Mouse (Mus musculus): ENCODE measurements around the gene Ints7. TPM values are rescaled to one million over a fixed set of nuclear protein-coding genes. Genes with fewer than 3 reads are reported as not detected.

The Ints7 gene
- polyA plus RNA-seq (2016; fragmentation: Nextera tagmentation; extraction: Ambion mirVana), result 64.4 and 68.4 TPM in 2 replicates

GRCm38 (mm10) chr1:191575458-191576247, at the start of gene Ints7, which contains the start of gene Dtl:
Ints7 (plus strand) TSS chr1:191575636.
Dtl (minus strand) TSS chr1:191575544.
- peak within 1 kb of the TSS; percentile 78 for H3K4me2 ChIP-seq (replicated peaks)
- H3K4me3 ChIP-seq, result peak within 1 kb of the TSS; percentile 89
- peak; percentile 99 for ATAC-seq (ENCODE audit: low FRiP score)
- H3K27ac ChIP-seq, result peak within 1 kb of the TSS; percentile 93
- under 1% methylated on average over 70 of the region's 70 CpGs for WGBS
- H3K36me3 ChIP-seq, result peaks cover 6% of the 10 kb centered on the region; the same call in 1 of the 2 replicates
- H3K27me3 ChIP-seq, result no peaks in the 10 kb centered on the region
- H3K9ac ChIP-seq, result peak within 1 kb of the TSS; percentile 74
- H3K9me3 ChIP-seq (replicated peaks), result 0 out of 2 replicates have a peak, but pooled peaks cover 6% of the 10 kb centered on the region
- peaks cover 32% of the 10 kb centered on the region for H3K4me1 ChIP-seq

DNA sequence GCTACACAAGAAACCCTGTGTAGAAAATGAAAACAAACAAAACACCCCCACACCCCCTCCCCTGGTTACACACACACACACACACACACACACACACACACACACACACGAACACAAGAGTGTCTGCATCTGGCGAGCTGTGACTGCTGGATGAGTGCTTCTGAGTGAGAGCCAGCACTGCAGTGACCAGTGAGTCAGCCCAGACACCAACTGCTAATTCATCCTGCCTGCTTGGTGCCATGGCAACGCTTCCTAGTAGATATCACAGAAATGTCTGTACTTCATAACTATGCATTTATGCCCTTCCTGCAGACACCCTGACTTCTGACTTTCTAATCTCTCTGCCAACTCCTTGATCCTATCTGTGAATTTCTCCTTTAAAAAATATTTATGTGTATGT, 48.3 kb upstream of the Ints7 start:
- Histone ChIP-seq H3K36me3 (no peaks in the 10 kb centered on the region), H3K9me3 (replicated peaks) (no peaks in the 10 kb centered on the region), H3K4me1 (no peaks in the 10 kb centered on the region), H3K9ac (no peak overlapping the region), H3K27me3 (no peaks in the 10 kb centered on the region), H3K4me3 (no peak overlapping the region), H3K27ac (no peak overlapping the region), H3K4me2 (replicated peaks) (no peak overlapping the region)
- ATAC-seq (ENCODE audit: low FRiP score), result no peak
- 82% methylated on average over 3 of the region's 3 CpGs for WGBS

DNA sequence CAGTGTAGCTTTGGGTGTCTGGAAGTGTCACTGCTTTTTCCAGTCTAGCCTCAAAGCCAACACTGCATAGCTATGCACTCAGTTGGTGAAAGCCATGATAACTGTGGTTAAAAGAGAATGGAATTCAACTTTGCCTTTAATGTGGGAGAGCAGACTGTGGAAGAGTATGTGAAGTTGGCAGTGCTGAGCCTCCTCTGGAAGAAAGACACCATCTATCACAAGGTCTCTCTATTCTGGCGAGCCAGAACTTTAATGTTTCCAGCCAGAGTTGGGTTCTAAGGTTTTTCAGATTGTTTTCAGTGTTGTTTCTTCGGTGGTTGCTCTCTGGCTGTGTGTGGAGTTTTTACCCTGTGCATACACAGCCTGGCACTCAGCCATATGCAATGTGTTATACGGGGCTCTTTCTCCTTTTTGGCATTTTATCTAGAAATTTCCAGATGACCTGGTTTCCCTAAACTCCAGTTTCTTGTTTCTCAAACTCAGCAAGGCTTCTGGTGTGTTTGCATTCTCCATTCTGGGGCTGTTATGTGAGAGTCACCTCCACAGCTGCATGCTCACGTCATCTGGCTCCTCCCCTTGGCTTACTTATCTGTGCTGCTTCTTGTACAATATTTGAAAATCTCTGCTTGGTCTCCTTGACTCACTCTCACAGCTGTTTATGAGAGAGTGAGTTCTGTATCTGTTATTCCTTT, 47.4 kb upstream of the Ints7 start:
- WGBS, result 76% methylated on average over 4 of the region's 4 CpGs
- H3K9ac ChIP-seq, result no peak overlapping the region
- no peaks in the 10 kb centered on the region for H3K9me3 ChIP-seq (replicated peaks)
- ATAC-seq (ENCODE audit: low FRiP score), result no peak
- H3K4me2 ChIP-seq (replicated peaks), result no peak overlapping the region
- H3K36me3 ChIP-seq, result no peaks in the 10 kb centered on the region
- H3K4me3 ChIP-seq, result no peak overlapping the region
- H3K27ac ChIP-seq, result no peak overlapping the region
- H3K4me1 ChIP-seq, result no peaks in the 10 kb centered on the region
- no peaks in the 10 kb centered on the region for H3K27me3 ChIP-seq

DNA sequence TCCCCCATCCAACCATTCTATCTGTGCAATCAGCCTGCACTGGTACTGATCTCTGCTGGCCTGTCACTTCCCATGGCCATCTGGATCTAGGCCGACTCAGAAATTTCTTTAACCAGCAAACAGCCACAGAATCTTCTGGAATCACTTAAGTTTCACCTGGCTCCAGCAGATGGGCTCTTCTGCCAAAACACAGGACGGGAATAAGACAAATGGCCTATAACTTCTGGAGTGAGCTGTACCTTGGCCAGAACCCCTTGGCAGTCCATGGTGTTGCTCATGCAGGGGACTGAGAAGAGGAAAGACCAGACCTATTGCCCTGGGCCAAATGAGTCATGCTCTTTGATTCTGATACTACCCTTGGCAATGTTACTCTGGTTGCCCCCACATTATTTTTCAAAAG, 46.0 kb upstream of the Ints7 start:
- Histone ChIP-seq H3K4me2 (replicated peaks) (no peak overlapping the region), H3K27me3 (no peaks in the 10 kb centered on the region), H3K4me3 (no peak overlapping the region), H3K27ac (no peak overlapping the region), H3K9me3 (replicated peaks) (no peaks in the 10 kb centered on the region), H3K36me3 (no peaks in the 10 kb centered on the region), H3K4me1 (no peaks in the 10 kb centered on the region), H3K9ac (no peak overlapping the region)
- no peak for ATAC-seq (ENCODE audit: low FRiP score)
- WGBS, result 96% methylated on average over 2 of the region's 2 CpGs

DNA sequence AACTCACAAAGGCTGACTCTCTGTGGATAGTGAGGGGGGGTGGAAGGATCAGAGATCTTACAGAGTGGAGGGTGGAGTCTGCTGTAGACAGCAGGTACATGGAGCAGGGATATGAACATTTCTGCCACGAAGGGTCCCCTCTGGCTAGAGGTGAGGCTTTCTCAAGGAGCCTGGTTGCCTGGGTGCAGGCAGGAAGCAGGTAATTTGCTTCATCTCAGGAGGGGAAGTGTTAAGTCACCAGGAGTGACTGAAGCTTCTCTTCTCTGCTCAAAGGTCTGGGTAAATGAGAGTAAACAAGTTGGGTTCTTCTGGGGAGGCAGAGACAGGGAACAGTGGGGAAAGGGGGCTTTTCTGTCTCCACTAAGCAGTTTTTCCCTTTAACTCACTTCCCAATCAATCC, 44.4 kb upstream of the Ints7 start:
- WGBS, result 69% methylated on average over 1 of the region's 1 CpGs
- H3K9ac ChIP-seq, result no peak overlapping the region

GRCm38 (mm10) chr1:191534896-191535295, 40.5 kb upstream of the Ints7 start:
- no peaks in the 10 kb centered on the region for H3K27me3 ChIP-seq
- no peak overlapping the region for H3K4me3 ChIP-seq
- no peak overlapping the region for H3K27ac ChIP-seq
- H3K4me1 ChIP-seq, result no peaks in the 10 kb centered on the region
- 67% methylated on average over 2 of the region's 2 CpGs for WGBS
- H3K36me3 ChIP-seq, result no peaks in the 10 kb centered on the region
- H3K4me2 ChIP-seq (replicated peaks), result no peak overlapping the region
- H3K9me3 ChIP-seq (replicated peaks), result no peaks in the 10 kb centered on the region
- ATAC-seq (ENCODE audit: low FRiP score), result no peak
- no peak overlapping the region for H3K9ac ChIP-seq

More for the DNA sequence above, 44.4 kb upstream of the Ints7 start:
- H3K36me3 ChIP-seq, result no peaks in the 10 kb centered on the region
- H3K4me3 ChIP-seq, result no peak overlapping the region
- H3K4me2 ChIP-seq (replicated peaks), result no peak overlapping the region
- H3K9me3 ChIP-seq (replicated peaks), result no peaks in the 10 kb centered on the region
- ATAC-seq (ENCODE audit: low FRiP score), result no peak
- H3K27me3 ChIP-seq, result no peaks in the 10 kb centered on the region
- no peak overlapping the region for H3K27ac ChIP-seq
- no peaks in the 10 kb centered on the region for H3K4me1 ChIP-seq

DNA sequence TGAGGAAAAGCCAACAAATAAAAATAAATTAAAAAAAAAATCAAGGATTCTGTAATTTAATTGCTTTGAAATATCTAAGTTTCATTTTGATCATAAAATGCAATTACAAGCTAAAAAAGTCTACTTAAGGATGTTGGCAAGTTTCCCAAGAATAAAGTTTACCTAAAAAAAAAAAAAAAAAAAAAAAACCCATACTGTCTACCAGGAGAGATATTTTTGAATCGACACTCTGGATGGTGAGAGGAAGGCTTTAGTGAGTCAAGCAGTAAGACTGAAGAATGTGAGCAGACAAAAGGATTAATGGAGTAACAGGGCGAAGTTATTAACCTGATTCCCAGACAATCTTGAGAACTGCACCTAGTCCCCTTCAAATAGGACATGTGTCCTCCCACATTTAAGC, 35.1 kb upstream of the Ints7 start:
- 83% methylated on average over 2 of the region's 2 CpGs for WGBS
- H3K4me2 ChIP-seq (replicated peaks), result no peak overlapping the region
- peaks cover 13% of the 10 kb centered on the region; the same call in 1 of the 2 replicates for H3K36me3 ChIP-seq
- no peak for ATAC-seq (ENCODE audit: low FRiP score)
- no peak overlapping the region for H3K27ac ChIP-seq
- H3K4me3 ChIP-seq, result no peak overlapping the region
- H3K27me3 ChIP-seq, result no peaks in the 10 kb centered on the region
- H3K9ac ChIP-seq, result no peak overlapping the region
- no peaks in the 10 kb centered on the region for H3K4me1 ChIP-seq
- no peaks in the 10 kb centered on the region for H3K9me3 ChIP-seq (replicated peaks)

DNA sequence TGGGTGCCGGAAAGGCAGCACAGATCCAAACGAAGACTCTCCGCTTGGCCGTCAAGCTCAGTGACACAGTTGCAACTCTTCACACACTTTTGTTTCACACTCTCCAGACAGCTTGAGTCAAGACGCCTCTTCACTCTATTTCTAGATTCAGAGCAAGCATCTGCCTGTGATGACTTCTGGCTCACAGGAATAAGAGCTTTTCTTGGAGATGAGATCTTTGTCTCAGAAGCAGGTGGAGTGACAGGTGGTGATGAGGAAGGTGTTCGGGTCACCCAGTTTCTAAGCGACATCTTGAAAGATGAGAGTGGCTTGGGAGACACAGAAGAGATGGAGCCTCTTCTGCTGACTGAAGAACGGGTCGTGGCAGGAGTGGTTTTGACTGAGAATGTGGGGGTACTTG, 34.4 kb upstream of the Ints7 start:
- no peak overlapping the region for H3K4me3 ChIP-seq
- WGBS, result 95% methylated on average over 9 of the region's 9 CpGs
- no peak overlapping the region for H3K27ac ChIP-seq
- H3K4me2 ChIP-seq (replicated peaks), result no peak overlapping the region
- H3K9ac ChIP-seq, result no peak overlapping the region
- no peak for ATAC-seq (ENCODE audit: low FRiP score)
- peaks cover 18% of the 10 kb centered on the region; the same call in 1 of the 2 replicates for H3K36me3 ChIP-seq
- no peaks in the 10 kb centered on the region for H3K9me3 ChIP-seq (replicated peaks)
- H3K27me3 ChIP-seq, result no peaks in the 10 kb centered on the region
- H3K4me1 ChIP-seq, result no peaks in the 10 kb centered on the region

- Histone ChIP-seq H3K36me3 (peaks cover 22% of the 10 kb centered on the region), H3K4me3 (no peak overlapping the region), H3K27me3 (no peaks in the 10 kb centered on the region), H3K4me2 (replicated peaks) (no peak overlapping the region), H3K27ac (no peak overlapping the region), H3K4me1 (no peaks in the 10 kb centered on the region), H3K9me3 (replicated peaks) (no peaks in the 10 kb centered on the region), H3K9ac (no peak overlapping the region)
- no peak for ATAC-seq (ENCODE audit: low FRiP score)
- WGBS, result 89% methylated on average over 4 of the region's 4 CpGs
Observed at GRCm38 (mm10) chr1:191541619-191542018, 33.8 kb upstream of the Ints7 start.

DNA sequence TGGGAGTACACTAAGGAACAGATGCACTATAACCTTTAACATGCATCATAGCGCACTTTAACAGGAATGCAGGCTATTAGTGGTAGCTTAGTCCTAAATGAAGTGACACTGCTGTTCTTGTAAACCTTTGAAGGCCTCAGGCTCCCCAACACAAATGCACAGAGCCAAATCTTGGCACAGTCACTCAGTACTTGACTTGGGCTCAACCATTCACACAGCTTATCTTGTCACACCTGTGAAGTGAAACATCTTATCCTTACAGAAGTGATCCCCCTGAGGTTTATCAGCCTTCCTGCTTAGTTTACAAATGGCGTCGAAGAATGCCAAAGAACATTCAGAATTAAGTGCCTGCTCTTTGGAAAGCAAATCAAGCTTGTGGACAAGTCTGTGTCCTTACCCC, 31.7 kb upstream of the Ints7 start:
- no peak for ATAC-seq (ENCODE audit: low FRiP score)
- H3K36me3 ChIP-seq, result peaks cover 32% of the 10 kb centered on the region
- H3K4me3 ChIP-seq, result no peak overlapping the region
- H3K9ac ChIP-seq, result no peak overlapping the region
- 91% methylated on average over 3 of the region's 3 CpGs for WGBS
- H3K4me2 ChIP-seq (replicated peaks), result no peak overlapping the region
- H3K27me3 ChIP-seq, result no peaks in the 10 kb centered on the region
- H3K9me3 ChIP-seq (replicated peaks), result no peaks in the 10 kb centered on the region
- no peak overlapping the region for H3K27ac ChIP-seq
- no peaks in the 10 kb centered on the region for H3K4me1 ChIP-seq

GRCm38 (mm10) chr1:191550786-191551185, 24.6 kb upstream of the Ints7 start:
- H3K4me3 ChIP-seq, result no peak overlapping the region
- no peak overlapping the region for H3K9ac ChIP-seq
- WGBS, result 74% methylated on average over 4 of the region's 4 CpGs
- ATAC-seq (ENCODE audit: low FRiP score), result no peak
- no peak overlapping the region for H3K27ac ChIP-seq
- H3K27me3 ChIP-seq, result no peaks in the 10 kb centered on the region
- H3K4me1 ChIP-seq, result no peaks in the 10 kb centered on the region
- H3K36me3 ChIP-seq, result peaks cover 19% of the 10 kb centered on the region
- H3K4me2 ChIP-seq (replicated peaks), result no peak overlapping the region
- no peaks in the 10 kb centered on the region for H3K9me3 ChIP-seq (replicated peaks)

- H3K36me3 ChIP-seq, result peaks cover 18% of the 10 kb centered on the region
- H3K27ac ChIP-seq, result no peak overlapping the region
- H3K9ac ChIP-seq, result no peak overlapping the region
- ATAC-seq (ENCODE audit: low FRiP score), result no peak
- WGBS, result 85% methylated on average over 8 of the region's 8 CpGs
- H3K4me3 ChIP-seq, result no peak overlapping the region
- no peaks in the 10 kb centered on the region for H3K27me3 ChIP-seq
- no peaks in the 10 kb centered on the region for H3K4me1 ChIP-seq
- no peaks in the 10 kb centered on the region for H3K9me3 ChIP-seq (replicated peaks)
- no peak overlapping the region for H3K4me2 ChIP-seq (replicated peaks)
Observed at GRCm38 (mm10) chr1:191557109-191557508, 18.3 kb upstream of the Ints7 start.
